Mouse (Mus musculus): Measurements from ENCODE around the gene Lat2. TPM values are rescaled to one million over a fixed set of nuclear protein-coding genes. Genes with fewer than 3 reads are reported as not detected.

The Lat2 gene
- polyA plus RNA-seq, 1 experiment = 0.61 TPM

- Histone ChIP-seq H3ac (ENCODE audit: control insufficient read depth, insufficient read length, low read depth) (no peak overlapping the region), H3K36me3 (ENCODE audit: control insufficient read depth, insufficient read depth) (no peaks in the 10 kb centered on the region), H3K4me3 (ENCODE audit: insufficient read depth, poor library complexity, severe bottlenecking) (no peak overlapping the region), H3K79me3 (ENCODE audit: low read depth) (no peaks in the 10 kb centered on the region), H3K79me2 (ENCODE audit: control insufficient read depth, insufficient read depth) (no peaks in the 10 kb centered on the region), H3K27me3 (ENCODE audit: control insufficient read depth, insufficient read depth, insufficient read length) (no peaks in the 10 kb centered on the region)
- TF ChIP-seq MYOD1 (IDR thresholded peaks at IDR 0.05; ENCODE audit: control insufficient read depth, insufficient read length, low read depth) (no peak), CTCF (IDR thresholded peaks at IDR 0.05; ENCODE audit: control insufficient read depth, insufficient read depth, insufficient read length) (no peak), CEBPB (IDR thresholded peaks at IDR 0.05; ENCODE audit: low read depth) (no peak), FOSL1 (IDR thresholded peaks at IDR 0.05; ENCODE audit: insufficient read depth, low read length, poor library complexity, severe bottlenecking) (no peak), MAX (IDR thresholded peaks at IDR 0.05) (no peak), MYOG (IDR thresholded peaks at IDR 0.05; ENCODE audit: control insufficient read depth, extremely low read depth, insufficient read length) (no peak), USF1 (IDR thresholded peaks at IDR 0.05; ENCODE audit: low read depth) (no peak)
Observed at GRCm38 (mm10) chr5:134646461-134646860, 31.6 kb upstream of the Lat2 start.

DNA sequence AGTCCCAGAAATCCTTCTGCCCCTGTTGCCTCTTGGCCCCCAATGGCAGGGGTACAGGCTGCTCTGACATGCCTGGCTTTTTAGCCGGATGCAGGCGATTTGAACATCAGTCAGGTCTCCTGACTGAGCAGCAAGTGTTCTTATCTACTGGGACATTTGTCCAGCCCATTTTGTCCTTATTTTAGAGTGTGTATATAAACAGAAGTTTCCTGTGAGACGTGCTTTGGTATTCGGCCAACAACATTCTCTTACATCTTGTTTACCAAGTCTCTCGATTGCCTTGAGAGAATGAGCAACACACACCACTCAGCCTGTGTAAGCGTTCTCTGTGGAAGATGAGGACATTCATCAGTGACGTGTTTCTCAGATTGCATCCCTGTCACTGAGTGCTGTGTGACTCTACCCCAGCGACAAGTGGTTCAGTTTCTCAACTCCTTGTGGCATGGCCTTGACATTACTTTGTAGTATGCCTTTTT lies 29.9 kb upstream of the Lat2 start:
- Histone ChIP-seq H3K36me3 (ENCODE audit: control insufficient read depth, insufficient read depth) (no peaks in the 10 kb centered on the region), H3K79me3 (ENCODE audit: low read depth) (no peaks in the 10 kb centered on the region), H3K79me2 (ENCODE audit: control insufficient read depth, insufficient read depth) (no peaks in the 10 kb centered on the region), H3K4me3 (ENCODE audit: insufficient read depth, poor library complexity, severe bottlenecking) (no peak overlapping the region), H3K27me3 (ENCODE audit: control insufficient read depth, insufficient read depth, insufficient read length) (no peaks in the 10 kb centered on the region), H3ac (ENCODE audit: control insufficient read depth, insufficient read length, low read depth) (no peak overlapping the region)
- TF ChIP-seq MYOD1 (IDR thresholded peaks at IDR 0.05; ENCODE audit: control insufficient read depth, insufficient read length, low read depth) (no peak), CEBPB (IDR thresholded peaks at IDR 0.05; ENCODE audit: low read depth) (no peak), MYOG (IDR thresholded peaks at IDR 0.05; ENCODE audit: control insufficient read depth, extremely low read depth, insufficient read length) (no peak), FOSL1 (IDR thresholded peaks at IDR 0.05; ENCODE audit: insufficient read depth, low read length, poor library complexity, severe bottlenecking) (no peak), MAX (IDR thresholded peaks at IDR 0.05) (no peak), USF1 (IDR thresholded peaks at IDR 0.05; ENCODE audit: low read depth) (no peak), CTCF (IDR thresholded peaks at IDR 0.05; ENCODE audit: control insufficient read depth, insufficient read depth, insufficient read length) (no peak)

DNA sequence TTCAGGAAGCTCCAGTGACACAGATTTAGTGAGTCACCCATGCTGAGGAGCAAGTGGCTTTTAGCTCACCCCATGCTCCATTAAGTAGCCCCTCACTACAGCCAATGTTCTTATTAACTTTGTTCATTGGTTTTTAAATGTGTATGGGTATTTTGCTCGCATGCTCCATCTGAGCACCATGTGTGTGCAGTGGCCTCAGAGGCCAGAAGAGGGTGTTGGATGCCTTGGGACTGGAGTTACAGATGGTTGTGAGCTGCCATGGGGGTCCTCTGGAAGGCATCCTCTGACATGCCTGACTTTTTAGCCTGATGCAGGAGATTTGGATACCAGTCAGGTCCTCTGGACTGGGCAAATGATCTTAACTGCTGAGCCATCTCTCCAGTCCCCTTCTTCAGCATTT lies 29.3 kb upstream of the Lat2 start:
- Histone ChIP-seq H3K27me3 (ENCODE audit: control insufficient read depth, insufficient read depth, insufficient read length) (no peaks in the 10 kb centered on the region), H3ac (ENCODE audit: control insufficient read depth, insufficient read length, low read depth) (no peak overlapping the region), H3K79me2 (ENCODE audit: control insufficient read depth, insufficient read depth) (peaks cover 1% of the 10 kb centered on the region), H3K4me3 (ENCODE audit: insufficient read depth, poor library complexity, severe bottlenecking) (no peak overlapping the region), H3K79me3 (ENCODE audit: low read depth) (peaks cover under 1% of the 10 kb centered on the region), H3K36me3 (ENCODE audit: control insufficient read depth, insufficient read depth) (no peaks in the 10 kb centered on the region)
- TF ChIP-seq CTCF (IDR thresholded peaks at IDR 0.05; ENCODE audit: control insufficient read depth, insufficient read depth, insufficient read length) = no peak
- no peak for TF ChIP-seq MAX (IDR thresholded peaks at IDR 0.05)
- no peak for TF ChIP-seq MYOD1 (IDR thresholded peaks at IDR 0.05; ENCODE audit: control insufficient read depth, insufficient read length, low read depth)
- no peak for TF ChIP-seq FOSL1 (IDR thresholded peaks at IDR 0.05; ENCODE audit: insufficient read depth, low read length, poor library complexity, severe bottlenecking)
- no peak for TF ChIP-seq CEBPB (IDR thresholded peaks at IDR 0.05; ENCODE audit: low read depth)
- no peak for TF ChIP-seq MYOG (IDR thresholded peaks at IDR 0.05; ENCODE audit: control insufficient read depth, extremely low read depth, insufficient read length)
- no peak for TF ChIP-seq USF1 (IDR thresholded peaks at IDR 0.05; ENCODE audit: low read depth)

DNA sequence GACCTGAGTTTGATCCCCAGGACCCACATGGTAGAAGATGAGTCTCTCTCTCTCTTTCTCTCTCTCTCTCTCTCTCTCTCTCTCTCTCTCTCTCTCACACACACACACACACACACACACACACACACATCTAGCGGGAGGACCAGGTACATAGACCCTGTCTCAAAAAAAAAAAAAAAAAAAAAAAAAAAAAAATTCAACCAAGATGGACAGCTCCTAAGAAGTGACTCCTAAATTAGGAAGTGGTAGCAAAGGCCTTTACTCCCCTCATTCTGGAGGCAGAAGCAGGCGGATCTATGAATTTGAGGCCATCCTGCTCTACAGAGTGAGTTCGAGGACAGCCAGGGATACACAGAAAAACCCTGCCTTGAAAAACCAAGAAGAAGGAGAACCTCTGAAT lies 25.5 kb upstream of the Lat2 start:
- H3K36me3 ChIP-seq (ENCODE audit: control insufficient read depth, insufficient read depth) = peaks cover 23% of the 10 kb centered on the region
- H3K27me3 ChIP-seq (ENCODE audit: control insufficient read depth, insufficient read depth, insufficient read length) = no peaks in the 10 kb centered on the region
- H3K79me2 ChIP-seq (ENCODE audit: control insufficient read depth, insufficient read depth) = peaks cover 39% of the 10 kb centered on the region
- no peak overlapping the region for H3K4me3 ChIP-seq (ENCODE audit: insufficient read depth, poor library complexity, severe bottlenecking)
- H3K79me3 ChIP-seq (ENCODE audit: low read depth) = peaks cover 35% of the 10 kb centered on the region
- H3ac ChIP-seq (ENCODE audit: control insufficient read depth, insufficient read length, low read depth) = no peak overlapping the region
- TF ChIP-seq MYOG (IDR thresholded peaks at IDR 0.05; ENCODE audit: control insufficient read depth, extremely low read depth, insufficient read length) (no peak), CTCF (IDR thresholded peaks at IDR 0.05; ENCODE audit: control insufficient read depth, insufficient read depth, insufficient read length) (no peak), MAX (IDR thresholded peaks at IDR 0.05) (no peak), CEBPB (IDR thresholded peaks at IDR 0.05; ENCODE audit: low read depth) (no peak), FOSL1 (IDR thresholded peaks at IDR 0.05; ENCODE audit: insufficient read depth, low read length, poor library complexity, severe bottlenecking) (no peak), MYOD1 (IDR thresholded peaks at IDR 0.05; ENCODE audit: control insufficient read depth, insufficient read length, low read depth) (no peak), USF1 (IDR thresholded peaks at IDR 0.05; ENCODE audit: low read depth) (no peak)

DNA sequence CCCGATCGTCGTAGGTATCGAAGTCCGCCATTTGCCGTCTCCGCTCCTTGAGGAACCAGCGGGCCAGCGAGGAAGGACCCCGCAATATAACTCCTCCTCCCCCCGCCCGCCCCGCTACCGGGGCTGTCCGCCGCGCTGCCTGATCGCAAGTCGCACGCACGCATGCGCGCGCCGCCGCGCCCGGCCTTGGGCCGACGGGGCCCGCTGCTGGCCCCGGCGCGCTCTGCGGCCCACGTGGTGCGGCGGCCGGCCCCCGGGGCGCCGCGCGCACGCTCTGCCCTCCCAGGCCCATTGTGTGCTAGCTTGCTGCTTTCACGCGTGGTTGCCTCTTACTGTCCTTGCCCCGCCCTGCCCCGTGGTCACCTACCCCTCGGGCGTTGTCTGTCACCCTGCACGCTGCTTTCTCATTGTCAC lies 24.5 kb upstream of the Lat2 start, which contains the start of gene Eif4h:
Gene Eif4h (minus strand): TSS at position 222 of the 414 bp plus-strand sequence.
- TF ChIP-seq CTCF (IDR thresholded peaks at IDR 0.05; ENCODE audit: control insufficient read depth, insufficient read depth, insufficient read length) = no peak
- no peak for TF ChIP-seq CEBPB (IDR thresholded peaks at IDR 0.05; ENCODE audit: low read depth)
- TF ChIP-seq MAX (IDR thresholded peaks at IDR 0.05) = peak; percentile 95
- TF ChIP-seq FOSL1 (IDR thresholded peaks at IDR 0.05; ENCODE audit: insufficient read depth, low read length, poor library complexity, severe bottlenecking) = no peak
- peak; percentile 79 for TF ChIP-seq USF1 (IDR thresholded peaks at IDR 0.05; ENCODE audit: low read depth)
- TF ChIP-seq MYOD1 (IDR thresholded peaks at IDR 0.05; ENCODE audit: control insufficient read depth, insufficient read length, low read depth) = no peak
- TF ChIP-seq MYOG (IDR thresholded peaks at IDR 0.05; ENCODE audit: control insufficient read depth, extremely low read depth, insufficient read length) = no peak
- peak within 1 kb of the TSS; percentile 90 for H3ac ChIP-seq (ENCODE audit: control insufficient read depth, insufficient read length, low read depth)
- H3K79me2 ChIP-seq (ENCODE audit: control insufficient read depth, insufficient read depth) = peaks cover 50% of the 10 kb centered on the region
- H3K79me3 ChIP-seq (ENCODE audit: low read depth) = peaks cover 45% of the 10 kb centered on the region
- H3K4me3 ChIP-seq (ENCODE audit: insufficient read depth, poor library complexity, severe bottlenecking) = peak within 1 kb of the TSS; percentile 87
- peaks cover 34% of the 10 kb centered on the region for H3K36me3 ChIP-seq (ENCODE audit: control insufficient read depth, insufficient read depth)
- no peaks in the 10 kb centered on the region for H3K27me3 ChIP-seq (ENCODE audit: control insufficient read depth, insufficient read depth, insufficient read length)
